Mouse (Mus musculus) liver, adult 2 months (tissue): Measurements from ENCODE around the gene Acaa1b. TPM values are rescaled to one million over a fixed set of nuclear protein-coding genes. Genes with fewer than 3 reads are reported as not detected.

Experiments used
- DNase-seq: peaks from one replicate; pipeline ENCODE4 v3.0.0-alpha.2; 2011; ENCODE audit warnings: low read depth, low spot score; ENCODE audit errors: extremely low read depth
- H3K27ac ChIP-seq: fragments of 200-500 bp; replicated peaks from 2 replicates; pipeline ENCODE4 v1.5.1; 2012; ENCODE audit warnings: low read depth, mild to moderate bottlenecking, control low read depth, inconsistent platforms, low read length; ENCODE audit not compliant: insufficient read depth
- H3K27me3 ChIP-seq: fragments of 200-500 bp; 2 replicates; pipeline ENCODE4 v1.6.1; 2012; ENCODE audit warnings: mild to moderate bottlenecking, moderate library complexity, low read length, inconsistent platforms; ENCODE audit not compliant: control insufficient read depth, insufficient read depth
- H3K36me3 ChIP-seq: fragments of 200-500 bp; 2 replicates; pipeline ENCODE4 v1.6.1; 2012; ENCODE audit warnings: low read length, inconsistent platforms; ENCODE audit not compliant: control insufficient read depth, insufficient read depth
- H3K4me1 ChIP-seq: fragments of 200-500 bp; 2 replicates; pipeline ENCODE4 v1.6.1; 2011; ENCODE audit warnings: low read length; ENCODE audit not compliant: control insufficient read depth, insufficient read depth
- H3K4me3 ChIP-seq: fragments of 200-500 bp; 2 replicates; pipeline ENCODE4 v1.5.1; 2011; ENCODE audit warnings: low read depth, mild to moderate bottlenecking, control low read depth, low read length, moderate library complexity; ENCODE audit not compliant: insufficient read depth
- H3K79me2 ChIP-seq: fragments of 200-500 bp; 2 replicates; pipeline ENCODE4 v1.6.1; 2012; ENCODE audit warnings: inconsistent platforms, mild to moderate bottlenecking, low read length, moderate library complexity; ENCODE audit not compliant: control insufficient read depth, insufficient read depth
- H3K9ac ChIP-seq: fragments of 200-500 bp; 2 replicates; pipeline ENCODE4 v1.6.1; 2012; ENCODE audit warnings: low read depth, mild to moderate bottlenecking, control low read depth, inconsistent platforms, low read length
- CTCF ChIP-seq: fragments of 200-500 bp; IDR thresholded peaks from 2 replicates; pipeline ENCODE4 v1.5.1; 2011; ENCODE audit warnings: low read depth, low read length, control low read depth
- POLR2A ChIP-seq: fragments of 200-500 bp; IDR thresholded peaks from 2 replicates; pipeline ENCODE4 v1.6.1; 2011; ENCODE audit warnings: low read length, control low read depth; ENCODE audit not compliant: insufficient read depth; ENCODE audit errors: extremely low read depth
- WGBS: fragments of 180-500 bp; shearing (Covaris S2); methylation state at CpG from one replicate; pipeline ENCODE4 v1.1.7; 2018; 5-methylcytosine and 5-hydroxymethylcytosine counted together
- polyA plus RNA-seq: library from polyadenylated mRNA; depleted of rRNA; stranded (reverse); fragments of >200 nt; gene quantifications from 2 replicates; pipeline ENCODE4 v1.2.3, GENCODE M21; 2012; rRNA removed
- total RNA-seq: library from RNA; depleted of rRNA; stranded (reverse); fragments of >200 nt; gene quantifications from 2 replicates; pipeline ENCODE4 v1.2.3, GENCODE M21; 2014; rRNA removed

The Acaa1b gene
- total RNA-seq (755 and 780 TPM in 2 replicates), polyA plus RNA-seq (1,396 and 1,582 TPM in 2 replicates)

GRCm38 (mm10) chr9:119156278-119157201, at the start of gene Acaa1b:
Acaa1b (minus strand) TSS chr9:119157093.
- Histone ChIP-seq H3K79me2 (no peaks in the 10 kb centered on the region), H3K9ac (peak within 1 kb of the TSS; percentile 88), H3K27me3 (no peaks in the 10 kb centered on the region), H3K36me3 (peaks cover 25% of the 10 kb centered on the region), H3K4me3 (peak within 1 kb of the TSS; percentile 66), H3K27ac (peak within 1 kb of the TSS; percentile 81), H3K4me1 (peaks cover 41% of the 10 kb centered on the region)
- peak; percentile 99 for DNase-seq
- WGBS = 1% methylated on average over 65 of the region's 65 CpGs
- TF ChIP-seq POLR2A (peak; percentile 95), CTCF (peak; percentile 73)

- no peak for DNase-seq
- no peak overlapping the region for H3K27ac ChIP-seq
- no peaks in the 10 kb centered on the region for H3K79me2 ChIP-seq
- TF ChIP-seq CTCF (no peak), POLR2A (no peak)
- no peaks in the 10 kb centered on the region for H3K27me3 ChIP-seq
- no peak overlapping the region for H3K4me3 ChIP-seq
- H3K4me1 ChIP-seq = no peaks in the 10 kb centered on the region
- 69% methylated on average over 2 of the region's 2 CpGs for WGBS
- no peaks in the 10 kb centered on the region for H3K36me3 ChIP-seq
- H3K9ac ChIP-seq = no peak overlapping the region
Observed at GRCm38 (mm10) chr9:119206666-119207065, 49.8 kb upstream of the Acaa1b start.

- H3K4me3 ChIP-seq = no peak overlapping the region
- TF ChIP-seq POLR2A (no peak), CTCF (no peak)
- no peak overlapping the region for H3K9ac ChIP-seq
- H3K4me1 ChIP-seq = no peaks in the 10 kb centered on the region
- no peaks in the 10 kb centered on the region for H3K36me3 ChIP-seq
- H3K79me2 ChIP-seq = no peaks in the 10 kb centered on the region
- DNase-seq = no peak
- no peaks in the 10 kb centered on the region for H3K27me3 ChIP-seq
- 85% methylated on average over 5 of the region's 5 CpGs for WGBS
- no peak overlapping the region for H3K27ac ChIP-seq
Observed at GRCm38 (mm10) chr9:119205756-119206155, 48.9 kb upstream of the Acaa1b start.

- TF ChIP-seq CTCF = no peak
- no peak for TF ChIP-seq POLR2A
- 97% methylated on average over 9 of the region's 9 CpGs for WGBS
- DNase-seq = no peak
- H3K36me3 ChIP-seq = no peaks in the 10 kb centered on the region
- H3K4me3 ChIP-seq = no peak overlapping the region
- H3K4me1 ChIP-seq = peaks cover 5% of the 10 kb centered on the region; the same call in 1 of the 2 replicates
- H3K9ac ChIP-seq = no peak overlapping the region
- no peak overlapping the region for H3K27ac ChIP-seq
- H3K27me3 ChIP-seq = no peaks in the 10 kb centered on the region
- no peaks in the 10 kb centered on the region for H3K79me2 ChIP-seq
Observed at GRCm38 (mm10) chr9:119203617-119204016, 46.7 kb upstream of the Acaa1b start.

GRCm38 (mm10) chr9:119201653-119202052, 44.8 kb upstream of the Acaa1b start:
- Histone ChIP-seq H3K36me3 (no peaks in the 10 kb centered on the region), H3K79me2 (no peaks in the 10 kb centered on the region), H3K4me3 (no peak overlapping the region), H3K27ac (no peak overlapping the region), H3K4me1 (peaks cover 6% of the 10 kb centered on the region; the same call in 1 of the 2 replicates), H3K27me3 (no peaks in the 10 kb centered on the region), H3K9ac (no peak overlapping the region)
- 77% methylated on average over 5 of the region's 5 CpGs for WGBS
- TF ChIP-seq CTCF (no peak), POLR2A (no peak)
- no peak for DNase-seq

- peak; percentile 67 for DNase-seq
- H3K27me3 ChIP-seq = no peaks in the 10 kb centered on the region
- no peaks in the 10 kb centered on the region for H3K79me2 ChIP-seq
- H3K4me3 ChIP-seq = no peak overlapping the region
- H3K9ac ChIP-seq = no peak overlapping the region
- no peak for TF ChIP-seq CTCF
- no peak for TF ChIP-seq POLR2A
- no peaks in the 10 kb centered on the region for H3K36me3 ChIP-seq
- no peak overlapping the region for H3K27ac ChIP-seq
- 35% methylated on average over 10 of the region's 10 CpGs for WGBS
- peaks cover 6% of the 10 kb centered on the region; the same call in 1 of the 2 replicates for H3K4me1 ChIP-seq
Observed at GRCm38 (mm10) chr9:119199151-119199861, 42.4 kb upstream of the Acaa1b start.
